Mouse (Mus musculus) embryonic facial prominence, embryonic 10.5 days (tissue): Measurements from ENCODE around the gene Sertad2. TPM values are rescaled to one million over a fixed set of nuclear protein-coding genes. Genes with fewer than 3 reads are reported as not detected.

Source experiments
- DNase-seq: peaks from one replicate; pipeline ENCODE4 v3.0.0-alpha.2; 2017; ENCODE audit warnings: low spot score
- H3K27ac ChIP-seq: fragments of 300-500 bp; sonication (generic); replicated peaks from 2 replicates; pipeline ENCODE4 v1.5.1; 2016; ENCODE audit warnings: mild to moderate bottlenecking
- H3K27me3 ChIP-seq: fragments of 300-500 bp; sonication (generic); replicated peaks from 2 replicates; pipeline ENCODE4 v1.6.1; 2016; ENCODE audit warnings: low read depth, mild to moderate bottlenecking; ENCODE audit not compliant: poor library complexity, severe bottlenecking
- H3K36me3 ChIP-seq: fragments of 300-500 bp; sonication (generic); replicated peaks from 2 replicates; pipeline ENCODE4 v1.6.1; 2016; ENCODE audit warnings: mild to moderate bottlenecking, moderate library complexity
- H3K4me1 ChIP-seq: fragments of 300-500 bp; sonication (generic); 2 replicates; pipeline ENCODE4 v1.6.1; 2016
- H3K4me3 ChIP-seq: fragments of 300-500 bp; sonication (generic); 2 replicates; pipeline ENCODE4 v1.5.1; 2016; ENCODE audit warnings: mild to moderate bottlenecking, moderate library complexity
- H3K9me3 ChIP-seq: fragments of 300-500 bp; sonication (generic); 2 replicates; pipeline ENCODE4 v1.6.1; 2016; ENCODE audit warnings: mild to moderate bottlenecking
- WGBS: fragments of 180-500 bp; shearing (Covaris S2); methylation state at CpG from one replicate; pipeline ENCODE4 v1.1.7; 2016; 5-methylcytosine and 5-hydroxymethylcytosine counted together
- polyA plus RNA-seq: library from polyadenylated mRNA; unstranded; fragments of >200 nt; fragmentation: Nextera tagmentation; extraction: Ambion mirVana; gene quantifications from 2 replicates; pipeline ENCODE4 v1.2.1, GENCODE M21; 2016

Sertad2 gene
- polyA plus RNA-seq, 1 experiment from 2014 or later: 33.2 TPM

DNA sequence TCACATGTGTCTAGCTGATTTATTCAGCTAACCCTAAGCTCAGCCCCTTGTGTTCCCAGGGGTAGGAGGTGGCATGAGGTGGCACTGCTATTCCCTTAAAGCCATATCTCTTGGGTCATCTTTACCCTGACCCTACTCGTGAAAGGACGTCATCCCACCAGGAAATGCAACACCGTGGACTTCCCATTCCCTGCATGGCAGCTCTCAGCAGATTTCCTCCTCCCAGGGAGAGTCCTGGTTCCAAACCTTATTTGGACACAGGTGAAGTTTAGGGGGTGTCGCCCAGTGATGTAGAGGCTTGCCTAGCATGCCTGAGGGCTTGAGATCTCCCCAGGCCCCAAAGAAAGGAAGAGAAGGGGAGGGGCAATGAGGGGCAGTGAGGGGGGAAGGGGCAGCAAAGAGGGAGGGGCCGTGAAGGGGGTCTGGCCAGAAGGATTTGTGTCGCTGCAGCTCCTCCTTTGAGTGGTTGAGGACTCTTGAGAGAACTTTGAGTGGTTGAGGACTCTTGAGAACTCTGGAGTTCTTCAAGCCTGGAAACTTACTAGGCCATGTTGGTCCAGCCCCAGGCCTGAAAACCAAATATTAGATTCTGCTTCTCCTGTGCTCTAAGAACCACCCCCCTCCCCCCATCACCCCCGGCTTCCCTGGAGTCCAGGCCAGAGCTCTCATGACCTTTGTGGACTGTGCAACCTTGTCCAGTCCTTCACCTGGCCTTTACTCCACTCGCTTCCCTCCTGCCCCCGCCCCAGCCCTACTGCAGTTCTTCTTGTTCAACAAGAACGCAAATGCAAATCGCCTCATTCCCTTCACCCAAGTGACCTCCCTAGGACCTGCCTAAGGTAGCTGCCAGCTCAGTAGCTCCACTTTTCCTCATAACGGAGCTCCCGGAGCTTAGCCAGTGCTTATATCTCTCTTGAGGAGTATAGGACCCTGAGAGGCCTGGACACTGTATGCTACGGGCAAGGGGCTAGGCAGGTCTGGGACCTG lies 117.4 kb downstream of the Sertad2 start:
- 78% methylated on average over 14 of the region's 14 CpGs for WGBS
- Histone ChIP-seq H3K4me1 (peaks cover 77% of the 10 kb centered on the region), H3K27me3 (no peaks in the 10 kb centered on the region), H3K9me3 (no peaks in the 10 kb centered on the region), H3K4me3 (no peak overlapping the region), H3K36me3 (no peaks in the 10 kb centered on the region), H3K27ac (peak overlapping the region; percentile 49; the same call in 1 of the 2 replicates)
- no peak for DNase-seq

DNA sequence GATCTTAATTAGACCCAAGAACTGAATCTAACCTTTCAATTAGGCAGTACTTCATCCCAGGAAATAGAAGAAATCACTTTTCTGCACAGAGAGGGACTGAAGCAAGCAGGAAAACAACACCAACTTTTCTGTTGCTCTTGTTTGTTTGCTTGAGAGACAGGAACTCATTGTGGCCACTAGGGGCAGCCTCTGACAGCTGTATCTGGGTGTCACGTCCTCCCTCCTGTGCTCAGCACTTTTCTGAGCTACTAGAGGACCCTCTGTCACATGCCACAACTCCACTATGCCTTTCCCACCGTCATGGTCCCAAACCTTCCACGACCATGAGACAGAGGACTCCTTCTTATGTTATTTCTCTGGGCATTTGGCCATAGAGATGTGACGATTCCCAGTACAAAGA lies 118.6 kb downstream of the Sertad2 start:
- WGBS: 36% methylated on average over 4 of the region's 4 CpGs
- DNase-seq: peak; percentile 47
- Histone ChIP-seq H3K27me3 (no peaks in the 10 kb centered on the region), H3K4me1 (peaks cover 68% of the 10 kb centered on the region), H3K4me3 (no peak overlapping the region), H3K27ac (no peak overlapping the region), H3K36me3 (no peaks in the 10 kb centered on the region), H3K9me3 (no peaks in the 10 kb centered on the region)

DNA sequence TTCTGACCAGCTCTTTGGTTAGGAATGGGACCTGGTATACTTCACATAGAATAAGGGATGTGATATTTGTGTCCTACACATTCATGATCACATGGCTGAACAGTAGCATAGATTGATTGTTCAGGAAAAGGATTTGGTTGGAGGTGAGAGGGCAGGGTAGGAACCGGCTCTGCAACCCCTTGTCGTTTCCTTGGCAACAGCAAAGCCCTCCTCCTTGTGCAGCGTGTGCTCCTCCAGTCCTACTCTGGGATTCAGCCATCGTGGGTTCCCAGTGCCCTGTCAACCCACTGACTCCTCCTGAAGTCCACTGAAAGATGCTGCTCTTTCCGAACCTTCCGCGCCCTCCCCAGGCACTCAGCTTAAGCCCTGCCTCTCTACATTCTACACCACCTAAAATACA lies 119.8 kb downstream of the Sertad2 start:
- H3K4me1 ChIP-seq: peaks cover 60% of the 10 kb centered on the region
- H3K36me3 ChIP-seq: no peaks in the 10 kb centered on the region
- peak; percentile 41 for DNase-seq
- H3K9me3 ChIP-seq: no peaks in the 10 kb centered on the region
- peak overlapping the region; percentile 48; the same call in 1 of the 2 replicates for H3K27ac ChIP-seq
- no peaks in the 10 kb centered on the region for H3K27me3 ChIP-seq
- H3K4me3 ChIP-seq: no peak overlapping the region
- WGBS: 62% methylated on average over 7 of the region's 7 CpGs

DNA sequence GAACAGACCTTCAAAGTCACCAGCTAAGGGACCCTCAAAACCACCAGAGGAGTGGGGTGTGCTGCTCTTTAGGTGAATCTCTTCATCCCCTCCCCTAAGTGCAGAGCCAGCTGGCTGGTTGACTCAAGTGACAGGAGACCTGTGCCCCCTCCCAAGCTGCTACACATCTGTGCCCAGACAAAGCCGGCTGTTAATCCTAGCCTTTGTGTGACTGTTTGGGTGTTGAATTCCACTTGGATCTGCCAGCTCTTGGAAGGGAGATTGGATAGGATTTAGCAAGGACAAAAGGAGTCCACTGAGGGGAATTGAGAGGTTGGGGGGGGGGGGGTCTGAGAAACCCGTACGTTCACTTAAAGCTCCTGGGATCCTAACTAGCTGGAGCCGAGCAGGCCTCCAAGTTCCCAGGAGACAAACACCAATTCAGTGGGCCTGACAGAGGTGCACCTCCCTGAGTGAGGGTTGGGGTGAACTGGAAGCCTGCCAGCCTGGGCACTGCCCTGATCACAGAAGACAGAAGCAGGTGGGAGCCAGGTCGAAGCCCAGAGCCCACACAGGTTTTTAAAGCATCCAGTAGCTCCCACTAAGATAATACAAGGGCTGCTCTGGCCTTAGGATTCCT lies 120.6 kb downstream of the Sertad2 start:
- no peaks in the 10 kb centered on the region for H3K27me3 ChIP-seq
- WGBS: 30% methylated on average over 5 of the region's 5 CpGs
- H3K4me3 ChIP-seq: no peak overlapping the region
- H3K36me3 ChIP-seq: no peaks in the 10 kb centered on the region
- H3K27ac ChIP-seq: peak overlapping the region; percentile 78
- DNase-seq: peak; percentile 47
- no peaks in the 10 kb centered on the region for H3K9me3 ChIP-seq
- peaks cover 55% of the 10 kb centered on the region for H3K4me1 ChIP-seq

DNA sequence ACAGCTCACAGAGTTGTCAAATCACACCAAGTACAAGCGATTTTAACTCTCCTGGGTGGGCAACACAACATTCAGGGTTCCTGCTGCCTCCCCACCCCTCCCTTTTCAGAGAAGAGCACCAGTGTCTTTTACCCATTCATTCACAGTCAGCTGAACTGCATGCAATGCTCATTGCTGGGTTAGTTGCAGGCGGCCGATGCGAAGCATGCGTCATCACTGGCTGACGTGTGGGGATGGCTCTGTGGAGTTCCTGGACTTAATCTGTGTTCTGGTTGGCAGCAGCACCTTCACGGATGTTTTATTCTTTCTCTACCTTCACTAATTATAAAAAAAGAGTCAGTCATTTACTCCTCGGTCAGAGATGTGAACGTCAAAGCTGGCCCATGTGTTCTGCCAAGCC lies 121.8 kb downstream of the Sertad2 start:
- Histone ChIP-seq H3K36me3 (no peaks in the 10 kb centered on the region), H3K4me3 (no peak overlapping the region), H3K9me3 (no peaks in the 10 kb centered on the region), H3K27me3 (no peaks in the 10 kb centered on the region), H3K4me1 (peaks cover 65% of the 10 kb centered on the region), H3K27ac (peak overlapping the region; percentile 19)
- no peak for DNase-seq
- WGBS: 74% methylated on average over 9 of the region's 9 CpGs

DNA sequence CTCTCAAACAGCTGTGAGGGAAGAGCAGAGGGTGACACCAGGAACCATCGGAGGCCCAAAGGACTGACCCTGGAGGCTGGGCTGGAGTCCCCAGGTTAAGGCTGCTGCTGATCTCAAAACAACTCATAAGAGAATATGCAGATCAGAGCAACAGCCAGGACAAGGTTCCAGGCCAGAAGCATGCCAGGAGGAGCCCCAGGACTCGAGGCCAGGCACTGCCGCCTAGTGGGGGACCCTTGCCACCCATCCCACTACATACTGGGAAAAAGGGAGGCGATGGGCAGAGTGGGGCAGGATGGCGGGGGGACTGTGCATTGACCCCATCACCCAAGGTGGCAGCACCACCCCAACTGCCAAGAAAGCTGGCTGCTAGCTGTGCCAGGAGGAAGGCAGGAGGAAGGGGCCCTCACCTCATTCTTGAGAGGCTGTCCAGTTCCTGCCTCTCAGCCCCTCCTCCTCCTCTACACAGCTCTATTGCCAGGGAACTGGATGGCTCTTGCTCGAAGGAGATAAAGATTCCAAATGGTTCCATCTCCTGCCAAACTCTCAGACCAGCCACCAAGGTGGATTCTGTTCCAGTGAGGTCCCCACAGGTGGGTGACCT lies 128.8 kb downstream of the Sertad2 start:
- H3K27ac ChIP-seq: no peak overlapping the region
- WGBS: 52% methylated on average over 6 of the region's 6 CpGs
- H3K4me1 ChIP-seq: peaks cover 10% of the 10 kb centered on the region

DNA sequence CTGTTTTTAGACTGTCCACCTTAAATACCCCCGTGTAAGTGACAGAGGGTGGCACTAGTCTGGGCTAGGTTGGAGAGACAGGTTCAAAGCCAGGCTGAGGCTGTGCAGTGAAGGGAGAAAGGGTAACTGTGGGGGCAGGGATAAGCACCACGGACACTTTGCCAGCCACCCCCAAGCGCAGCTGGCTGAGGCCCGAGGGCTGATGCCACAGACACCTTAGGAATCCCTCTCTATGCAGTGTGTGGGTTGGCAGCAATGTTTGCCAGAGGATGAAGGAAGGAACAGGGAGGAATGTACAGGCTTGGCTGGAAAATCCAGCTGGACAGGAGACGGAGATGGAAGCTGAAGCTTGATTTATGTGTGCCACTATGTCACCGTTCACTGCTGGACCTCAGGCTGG lies 129.5 kb downstream of the Sertad2 start:
- H3K4me1 ChIP-seq: peaks cover 10% of the 10 kb centered on the region
- H3K4me3 ChIP-seq: no peak overlapping the region
- H3K9me3 ChIP-seq: no peaks in the 10 kb centered on the region
- no peak overlapping the region for H3K27ac ChIP-seq
- WGBS: 84% methylated on average over 6 of the region's 6 CpGs
- DNase-seq: no peak
- no peaks in the 10 kb centered on the region for H3K36me3 ChIP-seq
- no peaks in the 10 kb centered on the region for H3K27me3 ChIP-seq

More for the DNA sequence above, 128.8 kb downstream of the Sertad2 start:
- Histone ChIP-seq H3K4me3 (no peak overlapping the region), H3K9me3 (no peaks in the 10 kb centered on the region), H3K36me3 (no peaks in the 10 kb centered on the region), H3K27me3 (no peaks in the 10 kb centered on the region)
- no peak for DNase-seq

DNA sequence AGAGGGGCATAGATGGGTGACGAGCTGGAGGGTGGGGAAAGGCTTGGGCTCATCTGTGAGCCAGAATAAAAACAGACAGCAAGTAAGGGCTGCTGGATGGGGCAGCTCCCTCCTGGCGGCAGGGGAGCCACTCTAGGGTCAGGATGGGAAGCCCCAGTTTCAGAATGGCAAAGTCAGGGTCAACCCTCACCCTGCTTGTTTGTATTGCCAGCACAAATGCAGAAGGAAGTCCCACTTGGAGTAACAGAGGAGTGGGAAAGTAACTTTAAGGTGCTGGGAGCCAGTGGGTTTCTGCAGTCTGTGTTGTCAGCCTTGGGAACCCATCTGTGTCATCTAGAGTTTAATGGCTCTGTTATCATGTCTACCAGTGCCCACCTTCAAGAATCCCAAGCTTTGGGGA lies 136.3 kb downstream of the Sertad2 start:
- no peaks in the 10 kb centered on the region for H3K27me3 ChIP-seq
- DNase-seq: no peak
- H3K4me3 ChIP-seq: no peak overlapping the region
- H3K4me1 ChIP-seq: no peaks in the 10 kb centered on the region
- no peaks in the 10 kb centered on the region for H3K9me3 ChIP-seq
- no peaks in the 10 kb centered on the region for H3K36me3 ChIP-seq
- 67% methylated on average over 2 of the region's 2 CpGs for WGBS
- H3K27ac ChIP-seq: no peak overlapping the region

DNA sequence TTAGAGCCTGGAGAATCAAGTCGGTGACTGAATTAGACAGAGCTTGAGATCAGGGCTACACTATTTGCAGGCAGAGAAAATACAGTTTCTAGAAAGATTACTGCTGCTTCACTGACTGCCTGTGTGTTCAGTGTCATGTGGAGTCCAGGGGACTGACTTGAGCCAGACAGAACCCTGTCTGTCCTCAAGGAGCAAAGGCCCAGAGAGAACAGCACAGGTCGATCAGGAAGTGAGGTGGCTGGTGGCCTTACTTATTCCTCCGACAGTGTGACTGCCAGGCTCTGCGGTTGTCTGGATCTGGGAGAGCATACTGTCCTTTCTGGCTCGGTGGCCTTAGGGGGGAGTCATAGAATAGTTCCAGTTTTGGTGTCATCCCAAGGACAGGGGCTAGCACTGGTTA lies 137.7 kb downstream of the Sertad2 start:
- no peaks in the 10 kb centered on the region for H3K27me3 ChIP-seq
- H3K27ac ChIP-seq: no peak overlapping the region
- no peaks in the 10 kb centered on the region for H3K9me3 ChIP-seq
- no peaks in the 10 kb centered on the region; the same call in 1 of the 2 replicates for H3K36me3 ChIP-seq
- no peak for DNase-seq
- 82% methylated on average over 5 of the region's 5 CpGs for WGBS
- no peaks in the 10 kb centered on the region for H3K4me1 ChIP-seq
- H3K4me3 ChIP-seq: no peak overlapping the region

DNA sequence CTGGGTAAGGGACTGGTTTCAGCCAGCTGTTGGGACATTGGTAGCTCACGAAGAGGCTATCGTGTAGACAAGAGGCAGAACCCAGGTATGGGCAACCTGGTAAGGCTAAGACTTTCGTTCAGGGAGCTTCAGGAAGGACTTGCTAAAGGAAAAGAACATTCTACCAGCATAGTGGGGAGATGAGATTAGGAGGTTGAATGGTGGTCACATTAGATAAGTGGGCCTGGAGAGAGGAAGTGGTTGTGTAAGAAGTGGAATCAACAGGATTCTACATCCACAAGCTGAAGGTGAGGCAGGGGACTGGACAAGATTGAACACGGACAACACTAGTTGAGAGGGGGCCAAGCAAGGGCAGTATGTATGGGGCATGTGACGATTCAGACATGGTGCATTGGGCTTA lies 138.6 kb downstream of the Sertad2 start:
- WGBS: 93% methylated on average over 5 of the region's 5 CpGs
- peaks cover 7% of the 10 kb centered on the region for H3K36me3 ChIP-seq

DNA sequence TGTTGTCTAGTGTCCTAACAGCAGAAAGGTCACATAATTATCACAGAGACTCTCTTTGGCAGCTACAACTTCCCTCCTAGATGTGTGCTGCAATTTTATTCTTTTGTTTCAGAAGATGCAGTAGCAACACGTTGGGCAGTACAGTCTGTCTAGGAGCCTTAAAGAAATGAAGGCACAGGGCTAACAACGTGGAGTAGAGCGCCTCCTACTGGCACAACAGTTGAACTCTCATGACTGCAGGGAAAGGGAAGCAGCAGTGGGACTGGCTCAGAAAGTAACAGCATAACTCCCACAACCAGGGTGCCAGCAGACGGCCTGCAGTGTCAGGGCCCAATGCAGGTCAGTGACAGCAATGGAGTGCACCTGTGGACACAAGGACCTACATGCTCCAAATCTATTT lies 147.9 kb downstream of the Sertad2 start:
- Histone ChIP-seq H3K9me3 (no peaks in the 10 kb centered on the region), H3K27ac (peak overlapping the region; percentile 37; the same call in 1 of the 2 replicates), H3K36me3 (peaks cover 5% of the 10 kb centered on the region), H3K4me1 (no peaks in the 10 kb centered on the region), H3K4me3 (no peak overlapping the region), H3K27me3 (no peaks in the 10 kb centered on the region)
- DNase-seq: peak; percentile 79
- 8% methylated on average over 4 of the region's 4 CpGs for WGBS

More for the DNA sequence above, 138.6 kb downstream of the Sertad2 start:
- no peak overlapping the region for H3K27ac ChIP-seq
- H3K4me1 ChIP-seq: no peaks in the 10 kb centered on the region
- no peak for DNase-seq
- no peaks in the 10 kb centered on the region for H3K27me3 ChIP-seq
- no peaks in the 10 kb centered on the region for H3K9me3 ChIP-seq
- no peak overlapping the region for H3K4me3 ChIP-seq
